Mouse (Mus musculus): ENCODE measurements around the gene Caln1. TPM values are rescaled to one million over a fixed set of nuclear protein-coding genes. Genes with fewer than 3 reads are reported as not detected.

Gene Caln1
- polyA plus RNA-seq, 1 experiment from 2014 or later = not detected

GRCm38 (mm10) chr5:130515395-130515794 lies 146.1 kb downstream of the Caln1 start:
- Histone ChIP-seq H3K9me3 (ENCODE audit: control insufficient read depth, low read length) (no peaks in the 10 kb centered on the region), H3K4me1 (replicated peaks; ENCODE audit: control insufficient read depth, insufficient read depth, low read length) (no peaks in the 10 kb centered on the region), H3K27me3 (replicated peaks; ENCODE audit: control insufficient read depth, insufficient read depth, low read length) (no peaks in the 10 kb centered on the region), H3K36me3 (ENCODE audit: control insufficient read depth, insufficient read depth, low read length) (no peaks in the 10 kb centered on the region), H3K27ac (ENCODE audit: low read depth, low read length) (no peak overlapping the region), H3K4me3 (ENCODE audit: low read depth, low read length) (no peak overlapping the region), H3K9ac (ENCODE audit: low read depth, low read length) (no peak overlapping the region), H3K4me2 (no peak overlapping the region)
- DNase-seq (ENCODE audit: low spot score) (no peak), ATAC-seq (replicated peaks; ENCODE audit: low FRiP score) (no peak)
- 76% methylated on average over 6 of the region's 6 CpGs for WGBS

- no peak overlapping the region for H3K27ac ChIP-seq (ENCODE audit: low read depth, low read length)
- no peak overlapping the region for H3K4me2 ChIP-seq
- WGBS = 54% methylated on average over 2 of the region's 2 CpGs
- H3K9me3 ChIP-seq (ENCODE audit: control insufficient read depth, low read length) = 0 out of 2 replicates have a peak, but pooled peaks cover 2% of the 10 kb centered on the region
- no peaks in the 10 kb centered on the region for H3K27me3 ChIP-seq (replicated peaks; ENCODE audit: control insufficient read depth, insufficient read depth, low read length)
- H3K9ac ChIP-seq (ENCODE audit: low read depth, low read length) = no peak overlapping the region
- H3K36me3 ChIP-seq (ENCODE audit: control insufficient read depth, insufficient read depth, low read length) = no peaks in the 10 kb centered on the region
- no peaks in the 10 kb centered on the region for H3K4me1 ChIP-seq (replicated peaks; ENCODE audit: control insufficient read depth, insufficient read depth, low read length)
- no peak overlapping the region for H3K4me3 ChIP-seq (ENCODE audit: low read depth, low read length)
- ATAC-seq (replicated peaks; ENCODE audit: low FRiP score) = no peak
- no peak for DNase-seq (ENCODE audit: low spot score)
Measured at GRCm38 (mm10) chr5:130520527-130520926, 151.3 kb downstream of the Caln1 start.

GRCm38 (mm10) chr5:130527416-130527815 lies 158.2 kb downstream of the Caln1 start:
- H3K4me1 ChIP-seq (replicated peaks; ENCODE audit: control insufficient read depth, insufficient read depth, low read length) = no peaks in the 10 kb centered on the region
- H3K9ac ChIP-seq (ENCODE audit: low read depth, low read length) = no peak overlapping the region
- H3K4me3 ChIP-seq (ENCODE audit: low read depth, low read length) = no peak overlapping the region
- H3K27ac ChIP-seq (ENCODE audit: low read depth, low read length) = no peak overlapping the region
- ATAC-seq (replicated peaks; ENCODE audit: low FRiP score) = no peak
- no peaks in the 10 kb centered on the region for H3K27me3 ChIP-seq (replicated peaks; ENCODE audit: control insufficient read depth, insufficient read depth, low read length)
- no peaks in the 10 kb centered on the region for H3K9me3 ChIP-seq (ENCODE audit: control insufficient read depth, low read length)
- DNase-seq (ENCODE audit: low spot score) = no peak
- no peak overlapping the region for H3K4me2 ChIP-seq
- H3K36me3 ChIP-seq (ENCODE audit: control insufficient read depth, insufficient read depth, low read length) = no peaks in the 10 kb centered on the region
- 80% methylated on average over 2 of the region's 2 CpGs for WGBS

GRCm38 (mm10) chr5:130547496-130547895 lies 178.2 kb downstream of the Caln1 start:
- no peak for DNase-seq (ENCODE audit: low spot score)
- ATAC-seq (replicated peaks; ENCODE audit: low FRiP score) = no peak
- WGBS = 82% methylated on average over 5 of the region's 5 CpGs

GRCm38 (mm10) chr5:130553916-130554315 lies 184.7 kb downstream of the Caln1 start:
- Histone ChIP-seq H3K27ac (ENCODE audit: low read depth, low read length) (no peak overlapping the region), H3K4me1 (replicated peaks; ENCODE audit: control insufficient read depth, insufficient read depth, low read length) (no peaks in the 10 kb centered on the region), H3K27me3 (replicated peaks; ENCODE audit: control insufficient read depth, insufficient read depth, low read length) (no peaks in the 10 kb centered on the region), H3K4me2 (no peak overlapping the region), H3K9me3 (ENCODE audit: control insufficient read depth, low read length) (no peaks in the 10 kb centered on the region), H3K9ac (ENCODE audit: low read depth, low read length) (no peak overlapping the region), H3K36me3 (ENCODE audit: control insufficient read depth, insufficient read depth, low read length) (no peaks in the 10 kb centered on the region), H3K4me3 (ENCODE audit: low read depth, low read length) (no peak overlapping the region)
- WGBS = 52% methylated on average over 4 of the region's 4 CpGs
- ATAC-seq (replicated peaks; ENCODE audit: low FRiP score) = no peak
- no peak for DNase-seq (ENCODE audit: low spot score)

More at GRCm38 (mm10) chr5:130547496-130547895, 178.2 kb downstream of the Caln1 start:
- no peak overlapping the region for H3K4me3 ChIP-seq (ENCODE audit: low read depth, low read length)
- no peaks in the 10 kb centered on the region for H3K27me3 ChIP-seq (replicated peaks; ENCODE audit: control insufficient read depth, insufficient read depth, low read length)
- no peak overlapping the region for H3K27ac ChIP-seq (ENCODE audit: low read depth, low read length)
- no peaks in the 10 kb centered on the region; the same call in 1 of the 2 replicates for H3K9me3 ChIP-seq (ENCODE audit: control insufficient read depth, low read length)
- no peaks in the 10 kb centered on the region for H3K36me3 ChIP-seq (ENCODE audit: control insufficient read depth, insufficient read depth, low read length)
- H3K4me1 ChIP-seq (replicated peaks; ENCODE audit: control insufficient read depth, insufficient read depth, low read length) = no peaks in the 10 kb centered on the region
- H3K9ac ChIP-seq (ENCODE audit: low read depth, low read length) = no peak overlapping the region
- no peak overlapping the region for H3K4me2 ChIP-seq

GRCm38 (mm10) chr5:130563146-130563545 lies 193.9 kb downstream of the Caln1 start:
- H3K4me1 ChIP-seq (replicated peaks; ENCODE audit: control insufficient read depth, insufficient read depth, low read length) = no peaks in the 10 kb centered on the region
- DNase-seq (ENCODE audit: low spot score) = no peak
- H3K27me3 ChIP-seq (replicated peaks; ENCODE audit: control insufficient read depth, insufficient read depth, low read length) = no peaks in the 10 kb centered on the region
- no peak for ATAC-seq (replicated peaks; ENCODE audit: low FRiP score)
- H3K4me2 ChIP-seq = no peak overlapping the region
- H3K4me3 ChIP-seq (ENCODE audit: low read depth, low read length) = no peak overlapping the region
- H3K36me3 ChIP-seq (ENCODE audit: control insufficient read depth, insufficient read depth, low read length) = no peaks in the 10 kb centered on the region
- no peak overlapping the region for H3K27ac ChIP-seq (ENCODE audit: low read depth, low read length)
- 72% methylated on average over 3 of the region's 3 CpGs for WGBS
- no peak overlapping the region for H3K9ac ChIP-seq (ENCODE audit: low read depth, low read length)
- peaks cover 4% of the 10 kb centered on the region; the same call in 1 of the 2 replicates for H3K9me3 ChIP-seq (ENCODE audit: control insufficient read depth, low read length)

- Histone ChIP-seq H3K9me3 (ENCODE audit: control insufficient read depth, low read length) (peaks cover 4% of the 10 kb centered on the region; the same call in 1 of the 2 replicates), H3K4me3 (ENCODE audit: low read depth, low read length) (no peak overlapping the region), H3K36me3 (ENCODE audit: control insufficient read depth, insufficient read depth, low read length) (no peaks in the 10 kb centered on the region), H3K27ac (ENCODE audit: low read depth, low read length) (no peak overlapping the region), H3K4me2 (no peak overlapping the region), H3K9ac (ENCODE audit: low read depth, low read length) (no peak overlapping the region), H3K4me1 (replicated peaks; ENCODE audit: control insufficient read depth, insufficient read depth, low read length) (no peaks in the 10 kb centered on the region), H3K27me3 (replicated peaks; ENCODE audit: control insufficient read depth, insufficient read depth, low read length) (no peaks in the 10 kb centered on the region)
- no peak for ATAC-seq (replicated peaks; ENCODE audit: low FRiP score)
- no peak for DNase-seq (ENCODE audit: low spot score)
- WGBS = 86% methylated on average over 3 of the region's 3 CpGs
Measured at GRCm38 (mm10) chr5:130566002-130566401, 196.7 kb downstream of the Caln1 start.

- H3K36me3 ChIP-seq (ENCODE audit: control insufficient read depth, insufficient read depth, low read length) = no peaks in the 10 kb centered on the region
- DNase-seq (ENCODE audit: low spot score) (no peak), ATAC-seq (replicated peaks; ENCODE audit: low FRiP score) (no peak)
- 84% methylated on average over 2 of the region's 2 CpGs for WGBS
- H3K27me3 ChIP-seq (replicated peaks; ENCODE audit: control insufficient read depth, insufficient read depth, low read length) = no peaks in the 10 kb centered on the region
- no peaks in the 10 kb centered on the region for H3K9me3 ChIP-seq (ENCODE audit: control insufficient read depth, low read length)
- no peak overlapping the region for H3K4me2 ChIP-seq
- no peak overlapping the region for H3K4me3 ChIP-seq (ENCODE audit: low read depth, low read length)
- H3K27ac ChIP-seq (ENCODE audit: low read depth, low read length) = no peak overlapping the region
- no peak overlapping the region for H3K9ac ChIP-seq (ENCODE audit: low read depth, low read length)
- H3K4me1 ChIP-seq (replicated peaks; ENCODE audit: control insufficient read depth, insufficient read depth, low read length) = no peaks in the 10 kb centered on the region
Measured at GRCm38 (mm10) chr5:130577581-130577980, 208.3 kb downstream of the Caln1 start.

GRCm38 (mm10) chr5:130584042-130584441 lies 214.8 kb downstream of the Caln1 start:
- WGBS = 69% methylated on average over 3 of the region's 3 CpGs
- no peaks in the 10 kb centered on the region for H3K27me3 ChIP-seq (replicated peaks; ENCODE audit: control insufficient read depth, insufficient read depth, low read length)

More at GRCm38 (mm10) chr5:130584042-130584441, 214.8 kb downstream of the Caln1 start:
- Histone ChIP-seq H3K4me1 (replicated peaks; ENCODE audit: control insufficient read depth, insufficient read depth, low read length) (no peaks in the 10 kb centered on the region), H3K4me3 (ENCODE audit: low read depth, low read length) (no peak overlapping the region), H3K9ac (ENCODE audit: low read depth, low read length) (no peak overlapping the region), H3K4me2 (no peak overlapping the region), H3K36me3 (ENCODE audit: control insufficient read depth, insufficient read depth, low read length) (no peaks in the 10 kb centered on the region), H3K9me3 (ENCODE audit: control insufficient read depth, low read length) (peaks cover 7% of the 10 kb centered on the region; the same call in 1 of the 2 replicates), H3K27ac (ENCODE audit: low read depth, low read length) (no peak overlapping the region)
- ATAC-seq (replicated peaks; ENCODE audit: low FRiP score) (no peak), DNase-seq (ENCODE audit: low spot score) (no peak)

Data from liver, embryonic 11.5 days (tissue).